Mouse (Mus musculus): ENCODE results near the gene Pcyt1a.

- TF ChIP-seq ZC3H11A (IDR thresholded peaks at IDR 0.05; ENCODE audit: low read depth, low read length) = no peak
- TF ChIP-seq TBP (IDR thresholded peaks at IDR 0.05; ENCODE audit: low read depth, low read length) = no peak
Observed at GRCm38 (mm10) chr16:32464908-32465307, 34.2 kb downstream of the Pcyt1a start.

Data from MEL (cell line).